Mouse (Mus musculus): ENCODE measurements at regions not wholly inside any gene's neighbourhood (a gene's known extent, or its start where the extent isn't known, plus 50 kb on each side); places are given as distances from the start of the nearest gene placed in this dataset.

DNA sequence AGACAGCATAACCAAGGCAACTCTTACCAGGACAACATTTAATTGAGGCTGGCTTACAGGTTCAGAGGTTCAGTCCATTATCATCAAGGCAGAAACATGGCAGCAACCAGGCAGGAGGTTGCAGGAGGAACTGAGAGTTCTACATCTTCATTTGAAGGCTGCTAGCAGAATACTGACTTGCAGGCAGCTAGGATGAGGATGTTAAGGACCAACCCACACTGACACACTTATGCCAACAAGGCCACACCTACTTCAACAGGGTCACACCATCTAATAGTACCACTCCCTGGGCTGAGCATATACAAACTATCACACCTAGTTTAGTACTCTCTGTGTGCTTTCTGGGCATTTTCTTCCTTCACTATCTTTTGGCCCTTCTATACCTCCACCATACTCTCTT, 131.8 kb downstream of the Phf3 start:
- no peak for TF ChIP-seq CTCF (IDR thresholded peaks at IDR 0.05; ENCODE audit: low read depth)
- TF ChIP-seq EP300 (IDR thresholded peaks at IDR 0.05; ENCODE audit: low read depth) = no peak

All from liver, postnatal 0 days (tissue).